Mouse (Mus musculus) erythroblast, embryonic 14.5 days (primary cell): ENCODE results near the gene Dnaja1. TPM values are rescaled to one million over a fixed set of nuclear protein-coding genes. Genes with fewer than 3 reads are reported as not detected.

Experiments used
- H3K27me3 ChIP-seq: 2 replicates; pipeline ENCODE4 v1.6.1; 2012; ENCODE audit warnings: inconsistent platforms; ENCODE audit not compliant: control insufficient read depth
- H3K36me3 ChIP-seq: 2 replicates; pipeline ENCODE4 v1.6.1; 2012; ENCODE audit warnings: mild to moderate bottlenecking, inconsistent platforms; ENCODE audit not compliant: control insufficient read depth
- H3K4me1 ChIP-seq: 2 replicates; pipeline ENCODE4 v1.6.1; 2012; ENCODE audit warnings: inconsistent platforms; ENCODE audit not compliant: control insufficient read depth
- H3K4me3 ChIP-seq: replicated peaks from 2 replicates; pipeline ENCODE3; 2012; ENCODE audit warnings: moderate library complexity, mild to moderate bottlenecking, inconsistent platforms
- H3K9me3 ChIP-seq: 2 replicates; pipeline ENCODE4 v1.6.1; 2012; ENCODE audit warnings: low read length, inconsistent platforms, mixed read lengths; ENCODE audit not compliant: control insufficient read depth
- GATA1 ChIP-seq: IDR thresholded peaks from 2 replicates; pipeline ENCODE4 v1.6.1; 2012; ENCODE audit warnings: low read length, inconsistent platforms, mixed read lengths
- TAL1 ChIP-seq: IDR thresholded peaks from 3 replicates; pipeline ENCODE4 v1.6.1; 2012; ENCODE audit warnings: low read length, inconsistent platforms, mixed read lengths
- polyA plus RNA-seq: library from polyadenylated mRNA; stranded (reverse); fragments of >175 nt; gene quantifications from 2 replicates; pipeline ENCODE4 v1.2.3, GENCODE M21; 2012

The Dnaja1 gene
- polyA plus RNA-seq, result 3.3 and 3.9 TPM in 2 replicates

GRCm38 (mm10) chr4:40722011-40722666 lies at the start of gene Dnaja1:
TSS of gene Dnaja1 (plus strand) at chr4:40722150.
- peak within 1 kb of the TSS; percentile 79 for H3K4me3 ChIP-seq
- no peaks in the 10 kb centered on the region for H3K27me3 ChIP-seq
- H3K9me3 ChIP-seq, result no peaks in the 10 kb centered on the region
- H3K4me1 ChIP-seq, result peaks cover 52% of the 10 kb centered on the region
- peaks cover 33% of the 10 kb centered on the region for H3K36me3 ChIP-seq
- TF ChIP-seq TAL1 (no peak), GATA1 (no peak)

DNA sequence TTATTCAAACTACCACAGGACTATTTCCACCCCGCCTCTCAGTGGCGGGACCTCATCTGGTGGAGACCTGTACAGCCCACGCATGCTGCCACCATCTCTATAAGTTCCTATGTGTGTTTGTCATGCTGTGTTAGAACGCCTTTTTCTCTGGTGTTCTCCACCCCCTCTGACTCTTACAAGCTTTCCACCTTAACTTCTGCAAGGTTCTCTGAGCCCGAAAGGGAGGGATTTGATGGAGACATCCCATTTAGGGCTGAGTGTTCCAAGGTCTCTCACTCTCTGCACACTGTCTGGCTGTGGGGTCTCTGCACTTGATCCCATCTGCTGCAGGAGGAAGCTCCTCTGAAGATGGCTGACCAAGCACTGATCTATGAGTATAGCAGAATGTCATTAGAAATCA lies 48.4 kb upstream of the Dnaja1 start:
- TF ChIP-seq TAL1 (no peak), GATA1 (no peak)
- Histone ChIP-seq H3K36me3 (no peaks in the 10 kb centered on the region), H3K9me3 (no peaks in the 10 kb centered on the region), H3K4me3 (no peak overlapping the region), H3K4me1 (no peaks in the 10 kb centered on the region), H3K27me3 (no peaks in the 10 kb centered on the region)

DNA sequence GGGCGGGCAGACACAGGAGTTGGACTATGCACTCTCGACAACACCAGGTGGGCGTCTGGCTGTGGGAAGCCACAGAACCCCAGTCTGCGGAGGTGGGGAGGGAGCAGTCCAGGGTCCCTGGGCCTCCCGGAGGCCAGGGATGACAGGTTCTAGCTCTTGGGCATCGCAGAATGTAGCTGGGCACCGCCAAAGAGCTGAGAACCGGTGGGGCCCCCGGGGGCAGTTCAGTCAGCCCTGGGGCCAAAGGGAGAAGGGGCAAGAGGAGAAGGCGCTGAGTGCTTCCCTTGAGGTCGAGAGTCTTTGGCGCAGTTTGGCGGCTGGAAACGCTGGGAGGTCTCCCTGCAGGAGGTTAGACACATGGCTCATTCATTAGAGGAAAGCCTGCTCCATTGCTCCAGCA lies 45.6 kb upstream of the Dnaja1 start:
- H3K27me3 ChIP-seq, result no peaks in the 10 kb centered on the region
- H3K4me3 ChIP-seq, result no peak overlapping the region
- no peaks in the 10 kb centered on the region for H3K4me1 ChIP-seq
- no peaks in the 10 kb centered on the region for H3K9me3 ChIP-seq
- no peaks in the 10 kb centered on the region for H3K36me3 ChIP-seq
- TF ChIP-seq TAL1 (no peak), GATA1 (no peak)

DNA sequence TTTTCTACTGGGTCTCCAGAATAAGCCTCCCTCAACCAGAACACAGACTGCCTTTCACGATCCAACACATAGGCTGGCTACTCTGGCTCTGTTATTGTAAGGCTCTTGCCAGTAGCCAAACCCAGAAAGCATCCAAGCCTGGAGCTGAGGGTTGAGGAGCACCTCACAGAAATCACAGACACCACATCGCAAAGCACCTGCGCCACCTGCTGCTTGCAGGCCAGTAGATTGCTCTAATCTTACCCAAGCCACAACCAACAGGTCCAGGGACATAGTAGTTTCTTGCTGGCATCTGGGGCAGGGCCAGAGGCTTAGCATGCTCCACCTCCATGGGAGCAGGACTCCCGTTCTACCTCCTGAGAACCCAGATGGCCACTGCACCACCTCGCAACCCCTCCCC lies 44.8 kb upstream of the Dnaja1 start:
- Histone ChIP-seq H3K9me3 (no peaks in the 10 kb centered on the region), H3K36me3 (no peaks in the 10 kb centered on the region), H3K27me3 (no peaks in the 10 kb centered on the region), H3K4me3 (no peak overlapping the region), H3K4me1 (no peaks in the 10 kb centered on the region)
- TF ChIP-seq GATA1, result no peak
- TF ChIP-seq TAL1, result no peak

- no peaks in the 10 kb centered on the region for H3K9me3 ChIP-seq
- H3K27me3 ChIP-seq, result no peaks in the 10 kb centered on the region
- H3K4me3 ChIP-seq, result no peak overlapping the region
- H3K36me3 ChIP-seq, result peaks cover 1% of the 10 kb centered on the region
- no peaks in the 10 kb centered on the region for H3K4me1 ChIP-seq
- no peak for TF ChIP-seq TAL1
- TF ChIP-seq GATA1, result no peak
These were observed 41.6 kb upstream of the Dnaja1 start for GRCm38 (mm10) chr4:40680250-40680860.

GRCm38 (mm10) chr4:40681908-40682307 lies 40.0 kb upstream of the Dnaja1 start:
- no peak for TF ChIP-seq TAL1

GRCm38 (mm10) chr4:40682359-40682758 lies 39.6 kb upstream of the Dnaja1 start:
- no peaks in the 10 kb centered on the region for H3K9me3 ChIP-seq
- no peaks in the 10 kb centered on the region for H3K4me1 ChIP-seq
- H3K4me3 ChIP-seq, result no peak overlapping the region
- no peaks in the 10 kb centered on the region for H3K27me3 ChIP-seq
- TF ChIP-seq GATA1 (no peak), TAL1 (no peak)
- peaks cover 17% of the 10 kb centered on the region for H3K36me3 ChIP-seq

More at GRCm38 (mm10) chr4:40681908-40682307, 40.0 kb upstream of the Dnaja1 start:
- Histone ChIP-seq H3K9me3 (no peaks in the 10 kb centered on the region), H3K27me3 (no peaks in the 10 kb centered on the region), H3K4me1 (no peaks in the 10 kb centered on the region), H3K4me3 (no peak overlapping the region), H3K36me3 (peaks cover 14% of the 10 kb centered on the region)

- H3K27me3 ChIP-seq, result no peaks in the 10 kb centered on the region
- H3K36me3 ChIP-seq, result peaks cover 21% of the 10 kb centered on the region
- H3K4me1 ChIP-seq, result no peaks in the 10 kb centered on the region
- H3K9me3 ChIP-seq, result no peaks in the 10 kb centered on the region
- no peak overlapping the region for H3K4me3 ChIP-seq
- TF ChIP-seq GATA1, result no peak
- TF ChIP-seq TAL1, result no peak
These were observed 38.6 kb upstream of the Dnaja1 start for GRCm38 (mm10) chr4:40683306-40683705.

DNA sequence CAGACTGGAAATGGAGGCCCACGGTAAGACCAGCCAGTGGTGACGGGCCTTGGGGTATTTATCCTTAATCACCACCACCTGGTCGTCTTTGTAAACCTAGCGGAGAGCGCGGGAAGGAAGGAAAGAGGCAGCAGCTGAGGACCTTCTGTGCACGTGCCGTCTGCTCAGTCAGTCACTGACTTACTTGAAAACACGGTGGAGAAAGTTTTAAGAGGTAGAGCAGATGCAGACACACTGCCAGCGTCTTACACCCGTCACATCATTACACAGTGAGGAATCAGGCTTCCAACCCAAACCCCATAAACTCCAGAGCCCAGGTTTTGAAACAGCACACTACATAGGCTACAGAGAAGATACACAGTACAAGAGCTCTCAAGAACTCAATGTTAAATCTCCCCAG lies 30.9 kb upstream of the Dnaja1 start:
- no peaks in the 10 kb centered on the region for H3K27me3 ChIP-seq
- no peak for TF ChIP-seq TAL1
- no peak for TF ChIP-seq GATA1
- H3K4me3 ChIP-seq, result no peak overlapping the region
- H3K4me1 ChIP-seq, result no peaks in the 10 kb centered on the region
- no peaks in the 10 kb centered on the region for H3K9me3 ChIP-seq
- peaks cover 57% of the 10 kb centered on the region for H3K36me3 ChIP-seq
